Mouse (Mus musculus): ENCODE measurements around the gene Med24.
"Not testable (repeated sequence)": the region's sequence is repeated elsewhere in the genome, so short reads cannot be mapped to it uniquely, and the experiment has no call there.

GRCm38 (mm10) chr11:98737220-98737619, 8.0 kb upstream of the Med24 start:
- TF ChIP-seq TAL1, GATA1 (IDR thresholded peaks at IDR 0.05; ENCODE audit: low read length): not testable (repeated sequence)

All from erythroblast, embryonic 14.5 days (primary cell).